Mouse (Mus musculus): ENCODE data around the gene Ndufb5. TPM values are rescaled to one million over a fixed set of nuclear protein-coding genes. Genes with fewer than 3 reads are reported as not detected.
A peak's percentile ranks its signal among the peaks of the same experiment; 100 is the strongest.
"Not testable (repeated sequence)": the region's sequence is repeated elsewhere in the genome, so short reads cannot be mapped to it uniquely, and the experiment has no call there.

The Ndufb5 gene
- 165 and 175 TPM in 2 replicates for polyA plus RNA-seq (2012; rRNA removed)

GRCm38 (mm10) chr3:32736244-32737171 is at the start of gene Ndufb5:
Gene Ndufb5, plus strand, starts transcription at chr3:32736990.
- peak; percentile 95 for DNase-seq (ENCODE audit: low read depth)

GRCm38 (mm10) chr3:32687156-32687555 is 49.6 kb upstream of the Ndufb5 start:
- DNase-seq (ENCODE audit: low read depth) = no peak

GRCm38 (mm10) chr3:32689567-32689999 is 47.2 kb upstream of the Ndufb5 start:
- DNase-seq (ENCODE audit: low read depth) = no peak

- DNase-seq (ENCODE audit: low read depth) = no peak
Measured at GRCm38 (mm10) chr3:32690008-32690407, 46.8 kb upstream of the Ndufb5 start.

GRCm38 (mm10) chr3:32690901-32691300 is 45.9 kb upstream of the Ndufb5 start:
- no peak for DNase-seq (ENCODE audit: low read depth)

GRCm38 (mm10) chr3:32691841-32692240 is 44.9 kb upstream of the Ndufb5 start:
- DNase-seq (ENCODE audit: low read depth) = no peak

- DNase-seq (ENCODE audit: low read depth) = peak; percentile 42
Measured at GRCm38 (mm10) chr3:32694211-32694610, 42.6 kb upstream of the Ndufb5 start.

- DNase-seq (ENCODE audit: low read depth) = no peak
Measured at GRCm38 (mm10) chr3:32694737-32695582, 41.8 kb upstream of the Ndufb5 start.

GRCm38 (mm10) chr3:32695583-32695980 is 41.2 kb upstream of the Ndufb5 start:
- DNase-seq (ENCODE audit: low read depth) = no peak

- DNase-seq (ENCODE audit: low read depth) = no peak
Measured at GRCm38 (mm10) chr3:32698228-32698863, 38.4 kb upstream of the Ndufb5 start.

GRCm38 (mm10) chr3:32704021-32704420 is 32.8 kb upstream of the Ndufb5 start:
- not testable (repeated sequence) for DNase-seq (ENCODE audit: low read depth)

GRCm38 (mm10) chr3:32704632-32705031 is 32.2 kb upstream of the Ndufb5 start:
- DNase-seq (ENCODE audit: low read depth) = not testable (repeated sequence)

GRCm38 (mm10) chr3:32705647-32706348 is 31.0 kb upstream of the Ndufb5 start, which contains the start of gene Actl6a:
Gene Actl6a, plus strand, starts transcription at chr3:32706298.
- DNase-seq (ENCODE audit: low read depth) = not testable (repeated sequence)

- DNase-seq (ENCODE audit: low read depth) = no peak
Measured at GRCm38 (mm10) chr3:32708052-32708367, 28.8 kb upstream of the Ndufb5 start.

- peak; percentile 88 for DNase-seq (ENCODE audit: low read depth)
Measured at GRCm38 (mm10) chr3:32708368-32709231, 28.2 kb upstream of the Ndufb5 start.

- no peak for DNase-seq (ENCODE audit: low read depth)
Measured at GRCm38 (mm10) chr3:32709388-32709787, 27.4 kb upstream of the Ndufb5 start.

- DNase-seq (ENCODE audit: low read depth) = no peak
Measured at GRCm38 (mm10) chr3:32713711-32714110, 23.1 kb upstream of the Ndufb5 start.

- DNase-seq (ENCODE audit: low read depth) = not testable (repeated sequence)
Measured at GRCm38 (mm10) chr3:32717403-32717802, 19.4 kb upstream of the Ndufb5 start.

- peak; percentile 61 for DNase-seq (ENCODE audit: low read depth)
Measured at GRCm38 (mm10) chr3:32718271-32718670, 18.5 kb upstream of the Ndufb5 start.

GRCm38 (mm10) chr3:32724191-32724590 is 12.6 kb upstream of the Ndufb5 start:
- no peak for DNase-seq (ENCODE audit: low read depth)
